Mouse (Mus musculus) right cerebral cortex, postnatal 4 days (tissue): ENCODE results near the gene Ccdc85b.
"Not testable (repeated sequence)": the region's sequence is repeated elsewhere in the genome, so short reads cannot be mapped to it uniquely, and the experiment has no call there.

ENCODE experiments used
- DNase-seq: peaks from one replicate; pipeline ENCODE4 v3.0.0-alpha.2; 2022

Ccdc85b gene

GRCm38 (mm10) chr19:5457746-5458442 is at the start of gene Ccdc85b:
Ccdc85b (minus strand) TSS chr19:5457894.
- no peak for DNase-seq

GRCm38 (mm10) chr19:5503687-5504086 is 46.0 kb upstream of the Ccdc85b start, which contains the start of gene 1700020D05Rik:
1700020D05Rik (minus strand) TSS chr19:5503787.
- DNase-seq: no peak

- no peak for DNase-seq
Observed at GRCm38 (mm10) chr19:5500330-5500875, 42.7 kb upstream of the Ccdc85b start.

- DNase-seq: no peak
Observed at GRCm38 (mm10) chr19:5496052-5496370, 38.3 kb upstream of the Ccdc85b start.

GRCm38 (mm10) chr19:5495353-5496051 is 37.8 kb upstream of the Ccdc85b start:
- DNase-seq: no peak

- no peak for DNase-seq
Observed at GRCm38 (mm10) chr19:5494314-5494713, 36.6 kb upstream of the Ccdc85b start.

GRCm38 (mm10) chr19:5493301-5493721 is 35.6 kb upstream of the Ccdc85b start:
- DNase-seq: not testable (repeated sequence)

GRCm38 (mm10) chr19:5492641-5493040 is 34.9 kb upstream of the Ccdc85b start:
- no peak for DNase-seq

GRCm38 (mm10) chr19:5490898-5491708 is 33.4 kb upstream of the Ccdc85b start:
- peak; percentile 66 for DNase-seq

- DNase-seq: peak; percentile 89
Observed at GRCm38 (mm10) chr19:5490313-5490897, 32.7 kb upstream of the Ccdc85b start, which contains the start of gene Cfl1. Cfl1 (plus strand) TSS chr19:5490455.

GRCm38 (mm10) chr19:5489721-5490120 is 32.0 kb upstream of the Ccdc85b start:
- not testable (repeated sequence) for DNase-seq

GRCm38 (mm10) chr19:5488878-5489571 is 31.3 kb upstream of the Ccdc85b start:
- peak; percentile 93 for DNase-seq

GRCm38 (mm10) chr19:5487768-5488550 is 30.3 kb upstream of the Ccdc85b start, which contains the start of gene Mus81:
Mus81 (minus strand) TSS chr19:5488402.
- peak; percentile 98 for DNase-seq

- DNase-seq: no peak
Observed at GRCm38 (mm10) chr19:5486771-5487170, 29.1 kb upstream of the Ccdc85b start.

- no peak for DNase-seq
Observed at GRCm38 (mm10) chr19:5486286-5486685, 28.6 kb upstream of the Ccdc85b start.

- no peak for DNase-seq
Observed at GRCm38 (mm10) chr19:5485821-5486220, 28.1 kb upstream of the Ccdc85b start.

- no peak for DNase-seq
Observed at GRCm38 (mm10) chr19:5485371-5485770, 27.7 kb upstream of the Ccdc85b start.

- no peak for DNase-seq
Observed at GRCm38 (mm10) chr19:5484496-5484895, 26.8 kb upstream of the Ccdc85b start.

- DNase-seq: no peak
Observed at GRCm38 (mm10) chr19:5483386-5484359, 26.0 kb upstream of the Ccdc85b start.

- no peak for DNase-seq
Observed at GRCm38 (mm10) chr19:5481398-5481797, 23.7 kb upstream of the Ccdc85b start.
